Mouse (Mus musculus): ENCODE measurements around the gene Cd79b. TPM values are rescaled to one million over a fixed set of nuclear protein-coding genes. Genes with fewer than 3 reads are reported as not detected.

Gene Cd79b
- total RNA-seq, 2 experiments from 2014 or later: not detected

DNA sequence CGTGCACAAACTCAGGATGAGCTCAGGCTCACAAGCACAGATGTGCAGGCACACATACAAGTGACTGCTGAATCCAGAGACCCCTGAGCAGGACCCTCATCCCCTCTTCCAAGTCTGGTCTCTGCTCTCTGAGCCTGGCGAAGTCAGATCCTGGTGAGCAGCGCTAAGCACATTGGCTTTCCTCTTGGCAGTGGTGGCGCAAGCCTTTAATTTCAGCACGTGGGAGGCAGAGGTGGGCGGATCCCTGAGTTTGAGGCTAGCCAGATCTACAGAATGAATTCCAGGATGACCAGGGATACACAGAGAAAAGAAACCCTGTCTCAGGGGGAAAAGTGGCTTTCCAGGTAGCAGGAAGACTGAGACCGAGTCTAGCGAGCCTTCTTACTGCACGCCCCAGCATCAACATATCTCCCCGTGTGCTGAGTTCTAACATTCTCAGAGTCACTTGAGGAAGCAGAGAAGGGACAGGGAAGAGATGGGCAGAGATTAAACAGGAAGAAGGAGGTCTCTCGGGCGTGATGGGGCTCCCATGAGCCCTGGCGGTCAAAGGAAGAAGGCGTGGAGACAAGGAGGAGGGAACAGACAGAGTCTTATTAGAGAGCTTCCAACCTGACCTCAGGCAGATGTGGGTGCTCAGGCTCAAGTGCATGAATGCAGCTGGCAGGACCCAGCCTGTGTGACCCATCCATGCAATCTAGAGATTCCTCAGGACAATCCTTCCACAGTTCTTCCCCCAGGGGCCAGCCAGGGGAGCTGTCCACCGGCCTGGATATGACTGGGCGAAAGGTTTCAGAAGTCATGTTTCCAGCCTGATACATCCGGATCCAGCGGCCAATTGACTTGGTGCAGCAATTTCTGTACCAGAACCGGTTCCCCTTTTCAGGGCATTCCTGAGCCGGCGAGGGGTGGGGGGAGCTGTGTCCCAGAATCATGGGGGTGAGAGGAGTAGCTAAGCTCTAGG, 4.1 kb upstream of the Cd79b start:
- DNase-seq (ENCODE audit: low spot score in 2 of 2): no peak

DNA sequence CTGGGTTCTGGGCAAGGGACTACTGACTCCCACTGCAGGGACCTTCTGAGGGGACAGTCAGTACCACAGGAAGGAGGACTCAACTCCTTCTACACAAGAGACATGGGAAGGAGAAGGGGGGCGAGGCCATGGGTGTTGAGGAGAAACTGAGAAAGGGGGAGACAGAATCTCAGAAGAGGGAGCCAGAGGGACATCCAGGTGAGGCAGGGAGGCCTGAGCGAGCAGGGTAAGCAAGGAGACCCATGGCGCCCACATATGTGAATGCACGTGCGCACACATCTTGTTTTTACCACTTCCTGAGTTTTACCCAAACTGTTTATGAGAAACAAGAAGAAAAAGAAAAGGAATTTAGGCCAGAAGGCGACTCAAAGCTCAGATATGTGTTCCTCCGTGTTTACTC, 3.2 kb upstream of the Cd79b start:
- no peak for DNase-seq (ENCODE audit: low spot score in 2 of 2)

DNA sequence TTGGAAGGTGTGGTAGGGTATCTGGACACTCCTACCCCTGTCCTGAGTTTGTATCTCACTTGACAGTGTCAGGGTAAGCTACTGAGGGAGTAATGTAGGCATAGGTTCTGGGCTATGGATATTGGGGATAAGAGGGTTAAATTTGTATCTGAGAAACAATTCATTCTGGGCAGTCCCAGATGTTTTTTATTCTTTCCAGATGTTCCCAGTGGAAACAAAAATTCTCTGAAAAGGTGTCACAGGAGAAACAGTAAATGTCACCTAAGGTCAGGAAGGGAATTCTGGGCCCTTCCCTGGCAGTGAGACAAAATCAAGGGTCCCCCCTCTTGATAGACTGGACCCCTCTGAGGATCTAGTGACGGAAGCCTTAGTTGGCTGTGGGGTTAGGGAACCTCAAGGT, 1.9 kb upstream of the Cd79b start:
- DNase-seq (ENCODE audit: low spot score in 2 of 2): no peak

DNA sequence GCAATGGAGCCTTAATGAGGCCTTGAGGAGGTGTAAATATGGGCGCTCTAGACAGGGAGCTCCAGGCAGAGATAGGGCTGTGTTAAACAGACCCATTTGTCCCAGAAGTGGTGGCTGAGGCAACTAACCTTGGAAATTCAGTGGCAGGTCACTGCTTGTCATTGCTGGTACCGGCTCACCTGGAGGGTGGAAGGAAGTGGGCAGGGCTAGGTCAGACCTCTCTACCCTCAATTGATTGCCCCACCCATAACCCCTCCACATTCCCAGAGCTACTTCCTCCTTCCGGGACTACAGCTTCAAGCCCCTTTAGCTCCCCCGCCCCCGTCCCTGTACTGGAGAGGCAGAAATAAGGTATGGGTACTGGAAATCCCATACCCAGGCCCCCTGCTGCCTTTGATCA, 1.0 kb downstream of the Cd79b start:
- DNase-seq (ENCODE audit: low spot score in 2 of 2): no peak

DNA sequence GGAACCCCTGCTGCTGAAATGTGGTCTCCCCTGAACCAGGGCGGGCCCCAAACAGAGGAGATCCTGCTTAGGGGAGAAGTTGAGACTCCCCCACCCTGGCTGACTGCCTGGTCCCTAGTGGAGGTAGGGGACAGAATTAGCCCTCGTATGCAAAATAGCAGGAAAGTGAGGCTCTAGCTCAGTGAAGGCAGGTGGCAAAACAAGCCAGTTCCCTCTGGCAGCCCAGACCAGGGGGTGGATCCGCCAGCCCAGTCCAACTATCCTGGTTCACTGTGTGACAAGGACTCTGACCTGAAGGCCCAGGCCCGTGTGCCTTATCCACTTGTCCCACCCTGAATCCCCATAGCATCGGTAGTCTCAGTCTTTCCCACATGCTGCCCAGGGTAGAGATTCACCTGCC, 4.4 kb downstream of the Cd79b start:
- no peak for DNase-seq (ENCODE audit: low spot score in 2 of 2)

DNA sequence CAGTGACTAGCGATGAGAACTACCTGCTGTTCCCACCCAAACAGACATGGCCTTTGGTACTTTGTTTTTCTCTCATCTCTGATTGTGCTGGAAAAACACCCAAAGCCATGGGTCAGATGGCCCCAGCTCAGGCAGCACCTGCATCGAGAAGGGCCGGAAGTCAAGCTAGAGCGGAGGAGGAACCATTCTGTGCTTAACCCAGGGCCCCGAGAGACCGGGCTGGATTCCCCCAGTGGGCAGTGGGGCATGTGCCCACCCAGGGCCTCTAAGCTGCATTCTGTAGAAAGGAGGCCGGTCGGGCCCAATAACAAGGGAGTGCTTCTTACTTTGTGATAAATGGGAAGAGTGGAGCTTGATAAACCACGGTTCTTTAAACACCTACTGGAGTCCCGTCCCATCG, 6.4 kb downstream of the Cd79b start:
- DNase-seq (ENCODE audit: low spot score in 2 of 2): no peak

DNA sequence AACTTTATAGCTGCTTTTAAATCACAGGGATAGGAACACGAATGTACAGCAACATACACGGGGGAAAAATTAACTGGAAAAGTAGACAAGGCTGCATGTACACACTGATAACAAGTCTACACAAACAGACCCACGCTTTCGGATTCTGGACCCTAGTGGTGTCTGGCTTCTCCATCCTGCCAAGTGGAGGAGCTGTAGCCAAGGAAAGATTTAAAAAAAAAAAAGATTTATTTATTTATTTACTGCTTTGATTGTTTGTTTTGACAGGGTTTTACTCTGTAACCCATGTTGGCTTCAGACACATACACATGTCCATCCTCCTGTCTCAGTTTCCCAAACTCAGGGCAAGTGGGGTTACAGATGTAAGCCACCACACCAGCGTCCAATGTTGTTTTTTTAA, 7.1 kb downstream of the Cd79b start:
- no peak for DNase-seq (ENCODE audit: low spot score in 2 of 2)

DNA sequence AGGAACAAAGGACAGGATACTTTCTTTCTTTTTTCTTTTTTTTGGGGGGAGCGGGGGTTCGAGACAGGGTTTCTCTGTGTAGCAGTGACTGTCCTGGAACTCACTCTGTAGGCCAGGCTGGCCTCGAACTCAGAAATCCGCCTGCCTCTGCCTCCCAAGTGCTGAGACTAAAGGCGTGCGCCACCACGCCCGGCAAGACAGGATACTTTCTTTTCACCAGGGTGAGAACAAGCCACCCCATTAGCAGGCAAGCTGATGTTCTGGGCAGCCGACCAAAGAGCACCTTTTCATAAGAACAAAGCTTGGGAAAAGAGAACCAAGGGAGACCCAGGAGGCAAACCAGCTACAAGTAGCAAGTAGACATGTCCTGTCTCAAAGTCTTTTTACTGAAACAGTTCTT, 7.8 kb downstream of the Cd79b start:
- DNase-seq (ENCODE audit: low spot score in 2 of 2): no peak

DNA sequence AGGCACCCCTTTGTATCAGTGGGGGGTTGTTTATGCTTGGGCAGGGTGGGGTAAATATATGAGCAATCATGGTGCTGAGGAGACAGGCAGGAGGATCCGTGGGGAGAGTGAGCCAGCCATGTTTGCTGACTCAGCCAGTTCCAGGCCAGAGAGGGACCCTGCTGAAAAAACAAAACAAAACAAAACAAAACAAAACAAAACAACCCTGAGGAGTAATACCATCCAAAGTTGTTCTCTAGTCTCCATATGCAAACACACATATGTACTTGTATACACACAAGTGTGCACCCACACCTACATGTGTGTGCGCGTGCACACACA, 8.5 kb downstream of the Cd79b start:
- DNase-seq (ENCODE audit: low spot score in 2 of 2): no peak

DNA sequence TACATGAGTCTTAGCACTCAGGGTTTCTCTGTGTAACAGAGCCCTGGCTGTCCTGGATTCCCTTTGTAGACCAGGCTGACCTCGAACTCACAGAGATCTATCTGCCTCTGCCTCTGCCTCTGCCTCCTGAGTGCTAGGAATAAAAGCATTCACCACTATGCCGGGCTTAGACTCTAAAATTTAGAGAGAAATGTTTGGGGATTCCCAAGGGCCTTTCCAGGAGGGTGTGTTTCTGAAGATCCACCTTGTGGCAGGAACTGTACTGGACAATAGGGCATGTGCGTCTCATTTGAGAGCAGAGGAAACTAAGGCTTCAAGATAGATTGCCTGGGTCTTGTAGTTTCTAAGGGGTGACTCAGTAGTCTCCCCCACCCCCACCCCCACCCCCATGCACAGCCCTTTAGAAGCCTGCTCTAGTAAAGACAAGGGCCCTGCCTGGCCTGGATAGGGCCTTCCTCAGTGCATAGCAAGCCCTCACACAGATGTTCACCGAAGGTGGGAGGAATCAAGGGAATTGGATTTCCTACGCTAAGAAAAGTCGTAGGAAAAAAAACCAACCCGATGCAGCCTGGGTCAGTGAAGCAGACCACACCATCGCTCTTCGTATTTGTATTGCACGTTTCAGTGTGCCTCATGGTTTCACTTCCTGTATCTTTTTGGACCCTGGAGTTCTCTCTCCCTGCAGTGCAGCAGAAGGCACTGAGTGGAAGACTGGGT, 9.1 kb downstream of the Cd79b start:
- DNase-seq (ENCODE audit: low spot score in 2 of 2): no peak

DNA sequence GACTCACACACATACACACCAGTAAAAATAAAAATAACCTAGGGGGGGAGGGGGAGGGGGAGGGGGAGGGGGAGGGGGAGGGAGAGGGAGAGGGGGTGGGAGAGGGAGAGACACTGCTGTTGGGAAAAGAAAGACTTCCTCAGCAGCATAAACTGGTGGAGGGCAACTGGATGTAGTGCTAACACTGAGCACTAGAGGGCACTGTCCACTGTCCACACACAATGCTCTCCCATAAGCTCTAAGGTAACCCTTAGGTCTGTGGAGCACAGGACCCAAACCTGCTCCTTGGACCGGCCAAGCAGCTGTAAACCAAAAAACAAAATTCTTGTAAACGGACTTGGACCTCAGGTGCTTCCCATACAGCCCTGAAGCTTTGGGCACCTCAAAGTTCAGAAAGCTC, 11.9 kb downstream of the Cd79b start:
- DNase-seq (ENCODE audit: low spot score in 2 of 2): peak in 1 of 2 experiments; percentile 48

DNA sequence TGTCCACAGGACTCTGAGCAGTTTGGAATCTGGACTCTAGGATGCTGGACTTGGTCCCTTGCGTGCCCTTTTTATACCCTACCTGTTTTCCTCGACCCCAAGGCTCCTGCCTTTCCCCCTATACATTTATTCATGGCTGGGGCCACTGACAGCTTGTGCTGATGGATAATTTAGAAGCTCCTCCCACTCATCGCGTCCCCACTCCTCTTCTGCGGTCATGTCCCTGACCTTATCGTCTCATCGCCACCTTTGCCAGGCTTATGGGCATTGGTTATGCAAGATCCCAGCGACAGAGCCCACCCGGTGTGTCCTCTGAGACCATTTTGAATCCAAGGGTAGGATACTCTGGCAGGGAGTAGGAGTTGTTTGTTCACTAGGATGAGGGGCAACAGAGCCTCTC, 12.8 kb downstream of the Cd79b start, which contains the start of gene Gh:
Gene Gh (minus strand): TSS at position 101 of the 400 bp plus-strand sequence.
- DNase-seq (ENCODE audit: low spot score in 2 of 2): no peak

DNA sequence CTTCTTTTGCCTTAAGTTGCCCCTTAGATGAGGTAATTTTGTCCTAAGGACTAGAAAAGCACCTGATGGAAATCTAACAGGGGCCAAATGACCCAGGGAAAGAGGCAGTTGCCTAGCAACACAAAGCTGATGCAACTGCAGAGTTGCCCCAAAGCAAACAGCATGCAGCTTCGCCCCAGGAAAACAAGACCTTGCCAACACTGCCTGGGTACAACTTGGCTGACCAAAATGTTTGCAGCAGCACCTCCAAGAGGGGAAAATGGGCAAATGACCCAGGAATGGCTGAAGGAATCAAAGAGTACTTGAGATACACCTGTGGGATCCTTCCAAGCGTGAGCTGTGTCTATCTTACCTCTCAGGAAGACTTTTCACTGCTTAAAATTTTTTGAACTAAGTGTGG, 22.7 kb downstream of the Cd79b start:
- DNase-seq (ENCODE audit: low spot score in 2 of 2): peak in 1 of 2 experiments; percentile 20

DNA sequence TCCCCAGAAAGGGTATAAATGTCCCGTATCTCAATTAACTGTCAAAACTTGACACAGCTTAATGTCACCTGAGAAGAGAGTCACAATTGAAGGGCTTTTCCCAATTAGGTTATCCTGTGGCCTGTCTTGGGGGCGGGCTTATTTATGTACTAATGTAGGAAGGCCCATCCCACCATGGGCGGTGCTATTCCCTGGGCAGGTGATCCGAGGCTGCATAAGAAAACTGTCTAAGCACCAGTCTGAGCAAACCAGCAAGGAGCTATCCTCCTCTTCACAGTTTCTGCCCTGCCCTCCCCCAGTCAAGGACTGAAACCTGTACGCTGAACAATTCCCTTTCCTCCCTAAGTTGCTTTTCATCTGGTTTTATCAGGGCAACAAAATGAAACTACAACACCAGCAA, 24.2 kb downstream of the Cd79b start:
- DNase-seq (ENCODE audit: low spot score in 2 of 2): no peak

DNA sequence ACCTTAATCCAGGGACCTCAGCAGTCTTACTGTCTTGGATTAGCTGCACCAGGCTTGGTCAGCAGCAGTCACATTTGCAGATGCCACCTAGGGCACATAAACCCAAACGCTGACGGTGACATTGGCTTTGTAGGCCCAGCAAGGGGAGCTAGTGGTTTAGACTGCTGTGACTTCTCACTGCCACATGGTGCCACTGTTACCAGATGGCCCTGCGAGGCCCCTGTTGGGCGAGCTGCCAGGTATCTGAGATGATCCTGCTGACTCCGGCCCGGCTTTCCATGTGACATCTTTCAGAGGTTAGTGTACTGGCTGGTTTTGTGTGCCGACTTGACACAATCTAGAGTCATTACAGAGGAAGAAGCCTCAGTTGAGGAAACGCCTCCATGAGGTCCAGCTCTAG, 25.2 kb downstream of the Cd79b start:
- DNase-seq (ENCODE audit: low spot score in 2 of 2): no peak

DNA sequence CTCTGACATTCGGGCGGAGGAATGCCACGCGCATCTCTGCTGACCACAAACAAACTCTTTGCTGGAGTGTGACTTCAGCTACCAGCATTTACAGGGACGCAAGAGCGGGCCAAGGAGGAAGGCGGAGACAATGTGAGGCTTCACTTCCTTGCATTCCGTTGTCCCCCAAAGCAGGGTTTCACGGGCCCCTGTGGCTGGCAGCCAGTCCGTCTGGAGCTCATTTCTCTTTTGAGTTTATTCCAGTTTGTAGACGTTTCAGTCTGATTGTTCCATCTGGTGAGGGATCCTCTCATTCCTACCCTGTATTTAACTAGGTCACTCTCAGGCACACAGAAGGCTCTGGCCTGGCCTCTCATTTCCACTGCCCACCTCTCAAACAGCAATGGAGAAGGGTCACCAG, 27.6 kb downstream of the Cd79b start:
- no peak for DNase-seq (ENCODE audit: low spot score in 2 of 2)

DNA sequence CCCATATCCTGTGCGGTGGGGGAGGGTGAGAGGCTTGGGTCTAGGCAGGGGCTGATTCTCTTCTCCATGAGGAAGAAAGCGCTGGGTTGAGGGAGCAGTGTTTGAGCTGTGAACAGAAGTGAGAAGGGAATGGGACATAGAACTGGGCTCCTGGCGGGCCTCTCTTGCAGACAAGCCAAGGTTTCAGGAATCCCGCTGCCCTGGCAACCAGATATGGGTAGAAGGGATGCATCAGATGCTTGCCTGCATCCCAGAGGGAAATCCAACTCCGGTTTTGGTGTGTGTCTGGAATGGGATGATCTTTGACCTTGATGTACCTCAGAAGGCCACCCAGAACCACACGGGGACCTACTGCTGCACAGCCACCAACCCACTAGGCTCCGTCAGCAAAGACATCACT, 28.4 kb downstream of the Cd79b start:
- DNase-seq (ENCODE audit: low spot score in 2 of 2): no peak

DNA sequence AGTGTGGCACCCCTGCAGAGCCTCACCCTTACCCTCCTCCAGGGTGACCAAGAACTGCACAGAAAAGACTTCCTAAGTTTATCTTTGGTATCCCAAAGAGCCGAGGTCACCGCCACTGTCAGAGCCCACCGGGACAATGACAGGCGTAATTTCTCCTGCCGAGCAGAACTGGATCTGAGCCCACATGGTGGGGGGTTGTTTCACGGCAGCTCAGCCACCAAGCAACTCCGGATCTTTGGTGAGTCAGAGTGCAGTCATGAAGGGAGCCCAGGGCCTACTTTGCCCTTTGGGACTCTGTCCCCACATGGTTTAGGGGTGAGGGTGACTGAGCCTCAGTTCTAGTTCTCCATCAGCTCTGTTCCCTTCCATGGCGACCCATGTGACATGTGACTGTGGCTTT, 30.4 kb downstream of the Cd79b start:
- no peak for DNase-seq (ENCODE audit: low spot score in 2 of 2)

DNA sequence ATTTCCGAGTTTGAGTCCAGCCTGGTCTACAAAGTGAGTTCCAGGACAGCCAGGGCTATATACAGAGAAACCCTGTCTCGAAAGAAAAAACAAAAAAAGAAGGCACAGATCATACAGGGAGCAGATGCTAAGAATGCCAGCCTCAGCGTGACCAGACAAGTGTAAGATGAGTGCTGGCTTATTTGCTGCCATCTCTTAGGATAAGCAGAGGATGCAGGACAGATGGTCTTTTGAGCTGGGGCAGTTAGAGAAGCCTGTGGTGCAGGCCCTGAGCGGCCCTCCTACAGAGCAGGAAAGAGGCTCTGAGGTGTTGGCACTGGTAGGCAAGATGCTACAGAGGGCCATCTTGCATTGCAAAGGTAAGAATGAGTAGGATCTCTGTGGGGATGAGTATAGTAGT, 31.2 kb downstream of the Cd79b start:
- DNase-seq (ENCODE audit: low spot score in 2 of 2): no peak

DNA sequence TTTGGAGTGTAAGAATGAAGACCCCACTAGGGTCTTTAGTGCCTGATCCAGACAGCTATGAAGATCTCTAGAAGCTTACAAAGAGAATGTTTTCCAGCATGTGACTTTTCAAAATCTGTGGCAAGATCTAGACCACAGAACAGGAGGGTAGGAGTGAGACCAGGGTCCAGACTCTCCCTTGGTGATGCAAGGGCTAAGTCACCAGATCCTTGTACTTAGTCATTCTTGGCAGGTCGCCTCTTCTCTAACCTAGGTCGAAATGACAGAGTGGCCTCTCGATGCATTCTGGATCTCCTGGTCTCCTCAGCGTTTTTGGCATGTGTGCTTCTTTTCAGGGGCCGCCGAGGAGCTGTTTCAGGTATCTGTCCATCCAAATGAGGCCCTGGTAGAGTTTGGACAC, 32.1 kb downstream of the Cd79b start:
- no peak for DNase-seq (ENCODE audit: low spot score in 2 of 2)

DNA sequence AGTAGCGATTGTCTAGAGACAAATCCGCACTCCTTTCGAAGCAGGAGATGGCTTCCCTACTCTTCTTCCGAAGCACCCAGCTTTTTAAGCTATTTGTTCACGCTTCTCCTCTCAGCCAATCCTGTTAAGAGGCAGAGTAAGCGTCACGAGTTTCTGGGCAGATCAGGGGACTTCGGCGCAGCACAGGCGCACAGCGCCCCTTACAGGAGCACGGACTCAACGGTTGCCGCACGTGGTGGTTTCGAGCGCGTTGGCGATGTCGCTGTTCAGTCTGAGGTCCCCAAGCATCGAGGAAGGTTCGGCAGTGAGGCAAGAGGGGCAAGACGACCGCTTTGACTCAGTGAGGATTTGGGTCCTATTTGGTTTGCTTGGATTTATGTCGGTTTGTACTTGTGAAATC, 38.1 kb downstream of the Cd79b start, which contains the start of gene Tcam1:
Gene Tcam1 (plus strand): TSS at position 219 of the 400 bp plus-strand sequence.
- peak; percentile 88 to 97 for DNase-seq (ENCODE audit: low spot score in 2 of 2)

DNA sequence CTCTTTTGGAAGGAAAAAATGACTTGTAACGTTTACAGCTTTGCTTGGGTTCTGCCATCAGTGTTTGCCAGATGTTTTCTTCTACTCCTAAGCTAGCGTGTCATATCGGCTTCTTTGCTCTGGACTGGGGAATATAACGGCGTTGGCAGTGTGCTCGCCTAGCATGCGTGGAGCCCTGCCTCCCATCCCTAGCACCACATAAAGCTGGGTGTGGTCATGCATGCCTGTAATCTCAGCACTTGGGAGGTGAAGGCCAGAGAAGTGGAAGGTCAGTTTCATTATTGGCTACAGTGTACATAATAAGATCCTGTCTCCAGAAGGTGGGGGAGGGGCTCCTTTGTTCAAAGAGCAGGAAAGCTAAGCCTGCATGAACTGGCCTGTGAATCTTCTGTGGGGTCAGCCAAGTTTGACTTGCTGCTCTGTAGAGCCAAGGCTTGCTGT, 39.6 kb downstream of the Cd79b start:
- no peak for DNase-seq (ENCODE audit: low spot score in 2 of 2)

DNA sequence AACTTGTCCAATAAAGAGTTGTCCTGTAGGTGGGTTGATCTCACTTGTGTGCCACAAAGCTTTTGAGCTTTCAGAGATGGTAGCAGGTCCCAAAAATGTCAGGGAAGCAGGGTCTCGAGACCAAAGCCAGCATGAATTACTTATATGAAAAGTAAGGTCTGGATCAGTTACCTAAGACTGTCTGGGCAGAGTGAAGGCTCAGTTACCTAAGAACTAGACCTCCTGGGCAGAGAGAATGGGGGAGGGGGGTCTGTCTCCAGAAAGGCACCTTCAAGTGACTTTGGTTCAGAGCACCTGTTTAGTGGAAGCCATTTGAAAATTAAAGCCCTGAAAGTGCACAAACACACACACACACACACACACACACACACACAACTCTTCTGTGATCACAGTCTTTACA, 40.2 kb downstream of the Cd79b start:
- no peak for DNase-seq (ENCODE audit: low spot score in 2 of 2)

All from layer of hippocampus, adult 18-20 months (tissue).